Mouse (Mus musculus) bone marrow, adult 2 months (tissue): ENCODE data around the gene Fyco1. TPM values are rescaled to one million over a fixed set of nuclear protein-coding genes. Genes with fewer than 3 reads are reported as not detected.

Experiments used
- H3K27ac ChIP-seq: fragments of 200-500 bp; 2 replicates; pipeline ENCODE4 v1.5.1; 2012; ENCODE audit warnings: low read depth, mild to moderate bottlenecking, control low read depth, inconsistent platforms, low read length; ENCODE audit not compliant: control insufficient read depth, poor library complexity, insufficient read depth
- H3K4me1 ChIP-seq: fragments of 200-500 bp; 2 replicates; pipeline ENCODE4 v1.6.1; 2011; ENCODE audit warnings: low read length; ENCODE audit not compliant: control insufficient read depth, insufficient read depth
- H3K4me3 ChIP-seq: fragments of 200-500 bp; replicated peaks from 2 replicates; pipeline ENCODE3; 2011; ENCODE audit warnings: mild to moderate bottlenecking, low read depth, low read length, control low read depth; ENCODE audit not compliant: control insufficient read depth
- CTCF ChIP-seq: fragments of 200-500 bp; IDR thresholded peaks from 2 replicates; pipeline ENCODE4 v1.5.1; 2011; ENCODE audit warnings: low read length, control low read depth; ENCODE audit not compliant: control insufficient read depth, insufficient read depth
- POLR2A ChIP-seq: fragments of 200-500 bp; IDR thresholded peaks from 2 replicates; pipeline ENCODE4 v1.6.1; 2011; ENCODE audit warnings: low read depth, mild to moderate bottlenecking, control low read depth, low read length, borderline replicate concordance; ENCODE audit not compliant: control insufficient read depth
- WGBS: fragments of 180-500 bp; shearing (Covaris S2); methylation state at CpG from one replicate; pipeline ENCODE4 v1.1.7; 2018; 5-methylcytosine and 5-hydroxymethylcytosine counted together
- polyA plus RNA-seq: library from polyadenylated mRNA; stranded (reverse); fragments of >200 nt; gene quantifications from 2 replicates; pipeline ENCODE4 v1.2.4, GENCODE M21; 2011; ENCODE audit warnings: low replicate concordance; ENCODE audit not compliant: missing spikeins, insufficient read depth, insufficient read length

Fyco1 gene
- 5.2 and 12.2 TPM in 2 replicates for polyA plus RNA-seq

GRCm38 (mm10) chr9:123851713-123852448 lies at the start of gene Fyco1:
Gene Fyco1 (minus strand): TSS chr9:123851899.
- TF ChIP-seq POLR2A = peak; percentile 84; the same call in 1 of the 2 replicates
- TF ChIP-seq CTCF = no peak
- Histone ChIP-seq H3K4me1 (peaks cover 3% of the 10 kb centered on the region; the same call in 1 of the 2 replicates), H3K4me3 (peak within 1 kb of the TSS; percentile 69), H3K27ac (peak within 1 kb of the TSS; percentile 93)
- WGBS = under 1% methylated on average over 47 of the region's 47 CpGs

DNA sequence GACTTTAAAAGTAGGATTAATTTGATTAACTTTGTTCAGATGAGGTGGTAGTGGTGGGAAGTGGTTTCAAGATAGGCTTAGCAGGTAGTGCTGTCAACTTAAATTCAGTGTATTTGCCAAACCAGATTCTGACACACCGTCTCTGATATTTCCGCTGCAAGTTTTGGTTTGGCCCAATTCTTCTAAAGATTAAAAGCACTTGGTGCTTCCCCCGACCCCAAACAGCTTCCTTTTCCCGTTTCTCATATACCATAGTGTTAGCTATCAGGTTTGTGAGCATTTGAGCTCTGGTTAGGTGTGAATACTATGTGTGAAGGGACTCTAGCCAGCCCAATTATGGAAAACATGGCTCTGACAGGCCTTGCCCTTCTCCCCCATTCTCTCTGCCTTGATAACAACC lies 20.4 kb upstream of the Fyco1 start:
- 9% methylated on average over 4 of the region's 4 CpGs for WGBS
- Histone ChIP-seq H3K4me3 (no peak overlapping the region), H3K4me1 (no peaks in the 10 kb centered on the region; the same call in 1 of the 2 replicates), H3K27ac (no peak overlapping the region)
- TF ChIP-seq CTCF (no peak), POLR2A (no peak)

- no peak overlapping the region for H3K27ac ChIP-seq
- TF ChIP-seq POLR2A (no peak), CTCF (no peak)
- 16% methylated on average over 6 of the region's 6 CpGs for WGBS
- H3K4me1 ChIP-seq = no peaks in the 10 kb centered on the region; the same call in 1 of the 2 replicates
- H3K4me3 ChIP-seq = no peak overlapping the region
Observed at GRCm38 (mm10) chr9:123869167-123869784, 17.6 kb upstream of the Fyco1 start.

GRCm38 (mm10) chr9:123863641-123864040 lies 11.9 kb upstream of the Fyco1 start:
- H3K4me1 ChIP-seq = no peaks in the 10 kb centered on the region; the same call in 1 of the 2 replicates
- peak overlapping the region; percentile 33; the same call in 1 of the 2 replicates for H3K27ac ChIP-seq
- WGBS = 92% methylated on average over 1 of the region's 1 CpGs
- no peak overlapping the region for H3K4me3 ChIP-seq
- TF ChIP-seq CTCF (no peak), POLR2A (no peak)

DNA sequence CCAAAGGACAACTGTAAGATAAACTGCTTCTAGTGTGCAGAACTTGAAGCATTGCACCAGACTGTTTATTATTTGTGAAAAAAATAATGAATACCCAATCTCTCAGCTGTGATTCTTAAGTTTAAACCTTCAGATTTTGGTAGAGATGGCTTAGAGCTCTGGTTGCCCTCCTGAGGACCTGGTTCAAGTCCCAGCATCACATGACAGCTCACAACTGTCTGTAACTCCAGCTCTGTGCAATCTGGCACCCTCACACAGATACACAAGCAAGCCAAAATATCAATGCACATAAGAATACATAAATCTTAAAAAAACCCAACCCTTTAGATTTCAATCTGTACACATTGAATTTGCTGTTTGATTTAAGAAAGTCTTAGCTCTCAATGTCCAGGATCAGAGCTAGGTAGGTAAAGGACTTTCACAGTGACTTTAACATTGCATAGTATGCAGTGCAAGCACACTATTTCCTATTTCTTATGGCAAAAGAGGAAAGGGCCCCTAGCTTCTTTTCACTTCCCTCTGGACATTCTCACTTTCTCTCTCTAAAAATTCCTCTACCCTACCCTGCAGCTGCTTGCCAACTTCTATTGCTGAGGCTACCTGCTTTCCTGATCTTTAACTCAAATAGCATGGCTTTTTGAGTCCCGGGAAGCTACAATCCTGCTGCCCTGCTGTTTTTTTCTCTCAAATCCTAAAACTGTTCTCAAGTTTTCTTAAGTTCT lies 11.4 kb upstream of the Fyco1 start:
- H3K27ac ChIP-seq = peak overlapping the region; percentile 29; the same call in 1 of the 2 replicates
- no peaks in the 10 kb centered on the region; the same call in 1 of the 2 replicates for H3K4me1 ChIP-seq
- WGBS = 64% methylated on average over 1 of the region's 1 CpGs
- no peak for TF ChIP-seq POLR2A
- TF ChIP-seq CTCF = no peak
- no peak overlapping the region for H3K4me3 ChIP-seq

- Histone ChIP-seq H3K4me1 (no peaks in the 10 kb centered on the region; the same call in 1 of the 2 replicates), H3K27ac (peak within 1 kb of the TSS; percentile 29; the same call in 1 of the 2 replicates), H3K4me3 (no peak within 1 kb of the TSS)
- WGBS = 88% methylated on average over 9 of the region's 9 CpGs
- TF ChIP-seq CTCF (no peak), POLR2A (no peak)
Observed at GRCm38 (mm10) chr9:123861929-123862328, 10.2 kb upstream of the Fyco1 start, which contains the start of gene Xcr1. Gene Xcr1 (minus strand): TSS chr9:123862029.

DNA sequence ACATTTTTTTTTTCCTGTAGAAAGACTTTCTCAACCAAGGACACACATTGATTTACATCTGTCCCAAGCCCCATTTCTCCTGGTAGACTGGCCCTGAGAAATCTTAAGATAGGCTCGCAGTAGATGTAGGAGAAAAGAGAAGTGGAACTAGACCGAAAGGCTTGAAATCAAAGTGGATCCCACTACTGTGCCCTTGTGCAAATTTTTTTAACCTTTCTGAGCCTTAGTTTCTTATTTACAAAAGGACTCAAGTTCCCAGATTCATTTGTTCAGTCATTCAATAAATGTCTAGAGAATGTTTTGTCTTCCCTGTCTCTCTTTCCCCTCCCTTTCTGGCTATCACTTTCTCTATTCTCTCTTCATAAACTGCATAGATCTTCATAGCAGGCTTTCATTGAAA lies 5.1 kb upstream of the Fyco1 start:
- no peak for TF ChIP-seq CTCF
- no peak for TF ChIP-seq POLR2A
- Histone ChIP-seq H3K4me3 (no peak overlapping the region), H3K4me1 (peaks cover 2% of the 10 kb centered on the region; the same call in 1 of the 2 replicates), H3K27ac (no peak overlapping the region)
- WGBS = 31% methylated on average over 2 of the region's 2 CpGs
